Mouse (Mus musculus): ENCODE measurements at regions not wholly inside any gene's neighbourhood (a gene's known extent, or its start where the extent isn't known, plus 50 kb on each side); places are given as distances from the start of the nearest gene placed in this dataset.

- TF ChIP-seq HCFC1 (IDR thresholded peaks at IDR 0.05; ENCODE audit: borderline replicate concordance, insufficient read depth, low read length) (no peak), MAFK (IDR thresholded peaks at IDR 0.05; ENCODE audit: insufficient read depth, low read depth, low read length) (no peak), ZC3H11A (IDR thresholded peaks at IDR 0.05; ENCODE audit: borderline replicate concordance, low read depth, low read length) (no peak), ZNF384 (IDR thresholded peaks at IDR 0.05; ENCODE audit: low read depth, low read length) (no peak)
These were observed 116.6 kb upstream of the Cdh8 start for GRCm38 (mm10) chr8:99532686-99533415.

Data from ES-E14 (cell line).